Mouse (Mus musculus) G1E (cell line): ENCODE measurements around the gene Fubp1.

ENCODE experiments used
- CTCF ChIP-seq: IDR thresholded peaks from 2 replicates; pipeline ENCODE4 v1.5.1; 2012; ENCODE audit warnings: low read depth, low read length, inconsistent platforms, mixed read lengths
- GATA1 ChIP-seq: IDR thresholded peaks from 2 replicates; pipeline ENCODE4 v1.6.1; 2012; ENCODE audit warnings: borderline replicate concordance, low read length, inconsistent platforms, mixed read lengths
- POLR2AphosphoS5 ChIP-seq: IDR thresholded peaks from 2 replicates; pipeline ENCODE4 v1.6.1; 2012; ENCODE audit warnings: low read depth, low read length, inconsistent platforms; ENCODE audit not compliant: insufficient replicate concordance
- TAL1 ChIP-seq: conservative IDR thresholded peaks from 2 replicates; pipeline ENCODE4 v1.6.1; 2012; ENCODE audit warnings: low read depth, low read length, inconsistent platforms, mixed read lengths

DNA sequence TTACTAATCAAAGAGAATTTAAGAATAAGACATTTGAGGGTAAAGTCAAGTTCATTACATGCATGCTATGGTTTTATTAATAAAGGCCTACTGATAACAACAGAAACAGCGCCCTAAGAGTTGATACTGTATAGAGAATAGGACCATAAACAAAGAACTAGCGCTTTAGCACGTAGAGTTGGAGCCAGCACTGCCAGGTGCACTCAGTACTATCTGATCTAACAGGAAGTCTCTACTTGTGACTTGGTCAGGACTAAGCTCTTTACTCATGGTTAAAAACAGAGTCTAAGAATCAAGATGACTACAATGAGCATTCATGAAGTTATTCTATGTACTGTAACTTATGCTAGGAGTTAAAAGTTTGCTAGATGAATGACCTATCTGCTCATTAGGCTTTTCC is 5.6 kb upstream of the Fubp1 start:
- TF ChIP-seq CTCF (no peak), GATA1 (no peak), POLR2AphosphoS5 (no peak), TAL1 (no peak)
